Mouse (Mus musculus) 416B (cell line): ENCODE measurements around the gene Ccdc183.

ENCODE experiments used
- DNase-seq: peaks from one replicate; pipeline ENCODE4 v3.0.0; 2011; ENCODE audit warnings: low read depth

Gene Ccdc183

GRCm38 (mm10) chr2:25617578-25617977 is at the start of gene Ccdc183:
Gene Ccdc183, minus strand, starts transcription at chr2:25617678.
- no peak for DNase-seq

- no peak for DNase-seq
These were observed 49.0 kb upstream of the Ccdc183 start for GRCm38 (mm10) chr2:25666516-25666915.

- DNase-seq, result no peak
These were observed 46.6 kb upstream of the Ccdc183 start for GRCm38 (mm10) chr2:25664125-25664524.

- DNase-seq, result peak; percentile 54
These were observed 46.0 kb upstream of the Ccdc183 start for GRCm38 (mm10) chr2:25663511-25663910.

- peak; percentile 16 for DNase-seq
These were observed 43.9 kb upstream of the Ccdc183 start for GRCm38 (mm10) chr2:25661245-25661970.

GRCm38 (mm10) chr2:25660279-25660678 is 42.8 kb upstream of the Ccdc183 start:
- DNase-seq, result no peak

- DNase-seq, result no peak
These were observed 40.2 kb upstream of the Ccdc183 start, which contains the start of gene Lcn5 for GRCm38 (mm10) chr2:25657652-25658051. Gene Lcn5, plus strand, starts transcription at chr2:25657952.

- DNase-seq, result peak; percentile 7
These were observed 39.8 kb upstream of the Ccdc183 start for GRCm38 (mm10) chr2:25657246-25657645.

GRCm38 (mm10) chr2:25656691-25657090 is 39.2 kb upstream of the Ccdc183 start:
- no peak for DNase-seq

- no peak for DNase-seq
These were observed 37.0 kb upstream of the Ccdc183 start for GRCm38 (mm10) chr2:25654502-25654901.

GRCm38 (mm10) chr2:25652902-25653301 is 35.4 kb upstream of the Ccdc183 start, which contains the start of gene Lcn8:
Gene Lcn8, plus strand, starts transcription at chr2:25653120.
- no peak for DNase-seq

GRCm38 (mm10) chr2:25639890-25640289 is 22.4 kb upstream of the Ccdc183 start:
- DNase-seq, result peak; percentile 56

- no peak for DNase-seq
These were observed 16.6 kb upstream of the Ccdc183 start for GRCm38 (mm10) chr2:25634046-25634445.

- no peak for DNase-seq
These were observed 16.1 kb upstream of the Ccdc183 start for GRCm38 (mm10) chr2:25633616-25634015.

GRCm38 (mm10) chr2:25628738-25629137 is 11.3 kb upstream of the Ccdc183 start:
- no peak for DNase-seq

- DNase-seq, result no peak
These were observed 10.3 kb upstream of the Ccdc183 start, which contains the start of gene Fcna for GRCm38 (mm10) chr2:25627811-25628210. Gene Fcna, minus strand, starts transcription at chr2:25628030.

GRCm38 (mm10) chr2:25625986-25626385 is 8.5 kb upstream of the Ccdc183 start:
- no peak for DNase-seq

- DNase-seq, result peak; percentile 39
These were observed 4.0 kb upstream of the Ccdc183 start, which contains the start of gene Tmem141 for GRCm38 (mm10) chr2:25621229-25622200. Gene Tmem141, minus strand, starts transcription at chr2:25622005.

- no peak for DNase-seq
These were observed 3.4 kb upstream of the Ccdc183 start for GRCm38 (mm10) chr2:25620852-25621228.

- DNase-seq, result peak; percentile 47
These were observed 2.9 kb upstream of the Ccdc183 start for GRCm38 (mm10) chr2:25620386-25620785.

GRCm38 (mm10) chr2:25616398-25616797 is 1.1 kb downstream of the Ccdc183 start:
- DNase-seq, result no peak

- no peak for DNase-seq
These were observed 8.8 kb downstream of the Ccdc183 start for GRCm38 (mm10) chr2:25608671-25609070.
